Mouse (Mus musculus) olfactory bulb, adult 2 months (tissue): Measurements from ENCODE around the gene Ppa1. TPM values are rescaled to one million over a fixed set of nuclear protein-coding genes. Genes with fewer than 3 reads are reported as not detected.
"Not testable (repeated sequence)": the region's sequence is repeated elsewhere in the genome, so short reads cannot be mapped to it uniquely, and the experiment has no call there.

Source experiments
- H3K27ac ChIP-seq: fragments of 200-500 bp; 2 replicates; pipeline ENCODE4 v1.5.1; 2012; ENCODE audit warnings: low read depth, low read length; ENCODE audit not compliant: insufficient read depth
- H3K4me1 ChIP-seq: fragments of 200-500 bp; 2 replicates; pipeline ENCODE4 v1.6.1; 2012; ENCODE audit warnings: low read length; ENCODE audit not compliant: control insufficient read depth, insufficient read depth
- H3K4me3 ChIP-seq: fragments of 200-500 bp; 2 replicates; pipeline ENCODE4 v1.5.1; 2012; ENCODE audit warnings: mild to moderate bottlenecking, low read depth, low read length, moderate library complexity; ENCODE audit not compliant: insufficient read depth
- CTCF ChIP-seq: fragments of 200-500 bp; IDR thresholded peaks from 2 replicates; pipeline ENCODE4 v1.5.1; 2012; ENCODE audit warnings: low read depth, mild to moderate bottlenecking, low read length, moderate library complexity; ENCODE audit not compliant: insufficient read depth
- POLR2A ChIP-seq: fragments of 200-500 bp; IDR thresholded peaks from 2 replicates; pipeline ENCODE4 v1.6.1; 2012; ENCODE audit warnings: mild to moderate bottlenecking, low read depth, low read length, moderate library complexity; ENCODE audit not compliant: insufficient read depth
- WGBS: fragments of 180-500 bp; shearing (Covaris S2); methylation state at CpG from one replicate; pipeline ENCODE4 v1.1.7; 2018; 5-methylcytosine and 5-hydroxymethylcytosine counted together
- polyA plus RNA-seq: library from polyadenylated mRNA; stranded (reverse); fragments of >200 nt; gene quantifications from 2 replicates; pipeline ENCODE4 v1.2.4, GENCODE M21; 2012; ENCODE audit warnings: low replicate concordance; ENCODE audit not compliant: missing spikeins, insufficient read depth, insufficient read length

Ppa1 gene
- not detected in 2 replicates for polyA plus RNA-seq

GRCm38 (mm10) chr10:61647790-61648736, at the start of gene Ppa1:
Ppa1 (plus strand) TSS chr10:61648552.
- WGBS: 2% methylated on average over 48 of the region's 50 CpGs
- H3K4me3 ChIP-seq: peak within 1 kb of the TSS; percentile 78
- H3K27ac ChIP-seq: 0 out of 2 replicates have a peak within 1 kb of the TSS, but pooled peaks have one; percentile 17
- peaks cover 6% of the 10 kb centered on the region; the same call in 1 of the 2 replicates for H3K4me1 ChIP-seq
- no peak for TF ChIP-seq CTCF
- peak; percentile 84 for TF ChIP-seq POLR2A

GRCm38 (mm10) chr10:61599556-61600114, 48.7 kb upstream of the Ppa1 start:
- H3K4me1 ChIP-seq: peaks cover 6% of the 10 kb centered on the region; the same call in 1 of the 2 replicates
- H3K4me3 ChIP-seq: no peak overlapping the region
- TF ChIP-seq CTCF: no peak
- no peak for TF ChIP-seq POLR2A
- no peak overlapping the region for H3K27ac ChIP-seq
- WGBS: 77% methylated on average over 9 of the region's 9 CpGs

- H3K27ac ChIP-seq: no peak overlapping the region
- TF ChIP-seq CTCF (peak; percentile 51; the same call in 1 of the 2 replicates), POLR2A (no peak)
- WGBS: 10% methylated on average over 14 of the region's 14 CpGs
- no peaks in the 10 kb centered on the region for H3K4me1 ChIP-seq
- H3K4me3 ChIP-seq: no peak overlapping the region
These were observed 45.9 kb upstream of the Ppa1 start for GRCm38 (mm10) chr10:61602283-61603033.

GRCm38 (mm10) chr10:61604376-61605065, 43.8 kb upstream of the Ppa1 start:
- H3K4me1 ChIP-seq: no peaks in the 10 kb centered on the region
- WGBS: 66% methylated on average over 10 of the region's 10 CpGs
- no peak overlapping the region for H3K4me3 ChIP-seq
- TF ChIP-seq POLR2A: no peak
- TF ChIP-seq CTCF: no peak
- H3K27ac ChIP-seq: no peak overlapping the region

GRCm38 (mm10) chr10:61605381-61605780, 43.0 kb upstream of the Ppa1 start:
- not testable (repeated sequence) for H3K27ac ChIP-seq, H3K4me1 ChIP-seq, H3K4me3 ChIP-seq
- WGBS: 59% methylated on average over 11 of the region's 11 CpGs

- Histone ChIP-seq H3K4me1 (no peaks in the 10 kb centered on the region), H3K27ac (no peak overlapping the region), H3K4me3 (no peak overlapping the region)
- TF ChIP-seq CTCF: 0 out of 2 replicates have a peak, but pooled peaks have one; percentile 40
- no peak for TF ChIP-seq POLR2A
- WGBS: 11% methylated on average over 8 of the region's 8 CpGs
These were observed 42.5 kb upstream of the Ppa1 start for GRCm38 (mm10) chr10:61605851-61606250.

- Histone ChIP-seq H3K4me3 (no peak overlapping the region), H3K27ac (no peak overlapping the region), H3K4me1 (no peaks in the 10 kb centered on the region)
- TF ChIP-seq CTCF (no peak), POLR2A (no peak)
These were observed 40.1 kb upstream of the Ppa1 start for GRCm38 (mm10) chr10:61608233-61608632.

- WGBS: 80% methylated on average over 8 of the region's 8 CpGs
- no peak overlapping the region for H3K4me3 ChIP-seq
These were observed 37.6 kb upstream of the Ppa1 start for GRCm38 (mm10) chr10:61610650-61611235.

More at GRCm38 (mm10) chr10:61610650-61611235, 37.6 kb upstream of the Ppa1 start:
- TF ChIP-seq POLR2A (no peak), CTCF (no peak)
- Histone ChIP-seq H3K4me1 (0 out of 2 replicates have a peak, but pooled peaks cover 2% of the 10 kb centered on the region), H3K27ac (no peak overlapping the region)
